Mouse (Mus musculus): ENCODE measurements around the gene Bckdhb. TPM values are rescaled to one million over a fixed set of nuclear protein-coding genes. Genes with fewer than 3 reads are reported as not detected.

Gene Bckdhb
- total RNA-seq (2014; rRNA removed) (22.1 and 23.4 TPM in 2 replicates), polyA plus RNA-seq (2015; fragmentation: Nextera tagmentation; extraction: Ambion mirVana) (40.3 and 42.5 TPM in 2 replicates)

DNA sequence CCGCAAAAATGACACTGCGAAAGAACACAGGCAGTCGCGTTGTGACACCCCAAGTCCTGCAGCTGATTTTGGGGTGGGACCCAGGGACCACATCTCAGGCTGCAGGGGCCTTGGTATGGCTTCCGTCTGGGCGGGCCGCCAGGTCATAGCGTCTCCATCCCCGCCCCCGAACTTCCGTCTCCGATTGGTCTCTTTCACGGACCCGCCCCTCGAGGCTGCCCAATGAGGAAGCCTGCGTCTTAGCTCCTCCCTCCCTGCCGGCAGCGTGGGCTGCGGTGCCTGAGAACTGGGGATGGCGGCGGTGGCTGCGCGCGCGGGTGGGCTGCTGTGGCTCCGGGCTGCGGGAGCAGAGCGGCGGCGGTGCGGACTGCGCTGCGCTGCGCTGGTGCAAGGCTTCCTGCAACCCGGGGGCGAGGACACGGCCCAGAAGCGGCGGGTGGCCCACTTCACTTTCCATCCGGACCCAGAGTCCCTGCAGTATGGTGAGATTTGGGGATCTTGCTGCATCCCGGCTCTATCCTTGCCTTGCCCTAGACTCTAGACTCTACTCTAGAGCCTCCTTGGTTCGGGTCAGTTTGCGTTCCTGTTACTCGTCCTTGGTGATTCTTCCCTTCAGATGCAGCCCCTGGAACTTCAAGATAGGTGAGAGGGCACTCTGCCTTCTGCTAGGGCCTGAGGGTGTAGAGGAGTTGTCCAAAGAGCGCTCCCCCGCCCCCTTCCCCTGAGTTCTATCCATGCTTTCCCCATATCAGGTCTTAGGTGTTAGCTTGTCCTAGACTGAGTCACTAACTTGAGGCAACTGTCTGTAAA, at the start of gene Bckdhb:
Gene Bckdhb, plus strand, starts transcription at position 268 of the 810 bp plus-strand sequence.
- no peaks in the 10 kb centered on the region for H3K9me3 ChIP-seq (ENCODE audit: low read length)
- H3K36me3 ChIP-seq (ENCODE audit: insufficient read depth, low read length): no peaks in the 10 kb centered on the region
- peak; percentile 98 for DNase-seq (ENCODE audit: low spot score)
- 2% methylated on average over 46 of the region's 46 CpGs for WGBS
- peak within 1 kb of the TSS; percentile 74; the same call in 1 of the 2 replicates for H3K27ac ChIP-seq
- ATAC-seq: peak; percentile 100
- H3K4me3 ChIP-seq (ENCODE audit: low read length): peak within 1 kb of the TSS; percentile 83
- H3K27me3 ChIP-seq (ENCODE audit: insufficient read depth, low read length): no peaks in the 10 kb centered on the region
- peak within 1 kb of the TSS; percentile 64 for H3K9ac ChIP-seq (replicated peaks; ENCODE audit: low read length)
- H3K4me2 ChIP-seq (ENCODE audit: low read depth, low read length): peak within 1 kb of the TSS; percentile 87
- TF ChIP-seq CTCF (IDR thresholded peaks at IDR 0.05; ENCODE audit: low read depth): no peak
- no peaks in the 10 kb centered on the region; the same call in 1 of the 2 replicates for H3K4me1 ChIP-seq (ENCODE audit: insufficient read depth, low read length)

DNA sequence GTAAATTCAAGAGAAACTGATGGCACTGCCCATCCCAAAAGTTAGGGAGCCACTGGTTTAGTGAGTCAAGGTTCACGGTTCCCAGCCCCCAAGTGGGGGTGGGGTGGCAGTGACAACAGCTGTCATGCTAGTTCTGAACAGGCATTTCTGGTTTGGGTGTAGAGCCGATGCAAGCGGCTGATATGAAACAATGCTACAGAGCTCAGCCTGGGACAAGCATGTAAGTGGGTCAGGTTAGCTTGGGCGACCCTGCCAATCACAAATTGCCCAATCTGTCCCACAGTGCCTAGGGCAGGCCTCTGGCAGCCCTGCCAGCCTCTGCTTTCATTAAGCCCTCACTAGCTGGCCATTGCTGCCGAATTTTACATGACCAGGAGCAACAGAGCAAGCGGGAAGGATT, 42.8 kb upstream of the Bckdhb start:
- ATAC-seq (no peak), DNase-seq (ENCODE audit: low spot score) (no peak)
- Histone ChIP-seq H3K4me1 (ENCODE audit: insufficient read depth, low read length) (no peaks in the 10 kb centered on the region), H3K27me3 (ENCODE audit: insufficient read depth, low read length) (no peaks in the 10 kb centered on the region), H3K9me3 (ENCODE audit: low read length) (no peaks in the 10 kb centered on the region), H3K9ac (replicated peaks; ENCODE audit: low read length) (no peak overlapping the region), H3K27ac (no peak overlapping the region), H3K4me2 (ENCODE audit: low read depth, low read length) (no peak overlapping the region), H3K36me3 (ENCODE audit: insufficient read depth, low read length) (no peaks in the 10 kb centered on the region), H3K4me3 (ENCODE audit: low read length) (no peak overlapping the region)
- 76% methylated on average over 6 of the region's 6 CpGs for WGBS
- no peak for TF ChIP-seq CTCF (IDR thresholded peaks at IDR 0.05; ENCODE audit: low read depth)

DNA sequence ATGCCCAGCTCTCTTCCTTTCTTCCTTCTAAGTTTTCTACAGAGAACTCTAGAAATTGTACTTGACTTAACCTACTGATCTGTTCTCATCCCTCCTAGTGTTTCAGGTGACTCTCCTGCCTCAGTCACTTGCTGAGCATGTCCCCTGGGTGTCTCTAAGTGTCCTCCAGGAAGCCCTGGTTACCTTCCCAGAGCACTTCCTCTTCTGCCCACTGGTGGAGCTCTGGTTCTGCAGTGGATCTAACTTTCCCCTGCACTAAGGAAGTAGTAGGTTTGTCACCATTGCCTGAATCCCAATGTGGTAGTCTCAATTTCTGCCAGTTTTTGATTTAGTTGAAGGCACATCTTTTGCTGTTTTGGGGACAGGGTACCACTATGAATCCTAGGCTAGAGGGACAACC, 38.8 kb upstream of the Bckdhb start:
- DNase-seq (ENCODE audit: low spot score) (no peak), ATAC-seq (no peak)
- Histone ChIP-seq H3K27me3 (ENCODE audit: insufficient read depth, low read length) (no peaks in the 10 kb centered on the region), H3K27ac (no peak overlapping the region), H3K4me2 (ENCODE audit: low read depth, low read length) (no peak overlapping the region), H3K9ac (replicated peaks; ENCODE audit: low read length) (no peak overlapping the region), H3K9me3 (ENCODE audit: low read length) (no peaks in the 10 kb centered on the region), H3K4me1 (ENCODE audit: insufficient read depth, low read length) (no peaks in the 10 kb centered on the region), H3K4me3 (ENCODE audit: low read length) (no peak overlapping the region), H3K36me3 (ENCODE audit: insufficient read depth, low read length) (no peaks in the 10 kb centered on the region)
- no peak for TF ChIP-seq CTCF (IDR thresholded peaks at IDR 0.05; ENCODE audit: low read depth)

DNA sequence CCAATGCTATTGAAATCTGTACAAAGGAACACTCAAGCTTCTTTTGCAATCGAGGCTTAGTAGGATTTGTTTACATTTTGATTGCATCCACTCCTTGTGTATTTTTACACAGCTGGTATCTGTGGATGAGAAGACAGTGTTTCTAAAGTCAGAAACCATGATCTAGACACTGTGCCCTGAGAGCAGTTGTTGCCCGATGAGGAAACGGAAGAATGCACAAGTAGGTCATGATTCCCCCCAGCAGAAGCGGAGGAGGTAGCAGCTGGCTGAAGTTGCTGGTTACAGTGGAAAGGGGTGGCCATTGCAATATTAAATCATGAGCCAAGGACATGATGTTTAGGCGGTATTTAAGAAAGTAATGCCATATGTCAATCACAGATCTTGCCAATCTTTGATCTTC, 36.7 kb upstream of the Bckdhb start:
- Histone ChIP-seq H3K4me2 (ENCODE audit: low read depth, low read length) (no peak overlapping the region), H3K4me1 (ENCODE audit: insufficient read depth, low read length) (no peaks in the 10 kb centered on the region), H3K36me3 (ENCODE audit: insufficient read depth, low read length) (no peaks in the 10 kb centered on the region), H3K9ac (replicated peaks; ENCODE audit: low read length) (no peak overlapping the region), H3K4me3 (ENCODE audit: low read length) (no peak overlapping the region), H3K27me3 (ENCODE audit: insufficient read depth, low read length) (no peaks in the 10 kb centered on the region), H3K27ac (no peak overlapping the region), H3K9me3 (ENCODE audit: low read length) (no peaks in the 10 kb centered on the region)
- no peak for ATAC-seq
- 82% methylated on average over 5 of the region's 5 CpGs for WGBS
- no peak for DNase-seq (ENCODE audit: low spot score)
- TF ChIP-seq CTCF (IDR thresholded peaks at IDR 0.05; ENCODE audit: low read depth): no peak

DNA sequence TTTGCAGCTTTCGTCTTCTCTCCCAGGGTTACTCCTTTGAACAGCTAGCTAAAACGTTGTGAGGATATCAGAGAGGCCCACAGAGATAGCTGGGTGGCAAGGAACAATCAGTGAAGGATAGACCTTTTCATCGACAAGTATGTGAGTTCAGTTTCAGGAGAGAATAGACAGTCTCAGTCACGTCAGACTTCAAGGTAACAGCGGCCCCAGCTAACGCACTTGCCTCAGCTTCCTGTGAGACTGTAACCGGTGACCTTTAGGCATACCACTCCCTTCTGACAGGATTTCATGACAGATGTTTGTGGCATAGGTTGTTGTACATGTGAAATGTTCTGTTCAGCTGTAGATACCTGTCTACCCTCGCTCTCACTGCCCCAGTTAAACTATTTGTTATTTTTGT, 31.9 kb upstream of the Bckdhb start:
- DNase-seq (ENCODE audit: low spot score) (no peak), ATAC-seq (no peak)
- H3K27me3 ChIP-seq (ENCODE audit: insufficient read depth, low read length): no peaks in the 10 kb centered on the region
- H3K4me1 ChIP-seq (ENCODE audit: insufficient read depth, low read length): no peaks in the 10 kb centered on the region
- WGBS: 80% methylated on average over 8 of the region's 8 CpGs
- H3K9me3 ChIP-seq (ENCODE audit: low read length): no peaks in the 10 kb centered on the region
- no peak overlapping the region for H3K4me3 ChIP-seq (ENCODE audit: low read length)
- H3K9ac ChIP-seq (replicated peaks; ENCODE audit: low read length): no peak overlapping the region
- H3K27ac ChIP-seq: no peak overlapping the region
- no peak for TF ChIP-seq CTCF (IDR thresholded peaks at IDR 0.05; ENCODE audit: low read depth)
- no peaks in the 10 kb centered on the region for H3K36me3 ChIP-seq (ENCODE audit: insufficient read depth, low read length)
- H3K4me2 ChIP-seq (ENCODE audit: low read depth, low read length): no peak overlapping the region

DNA sequence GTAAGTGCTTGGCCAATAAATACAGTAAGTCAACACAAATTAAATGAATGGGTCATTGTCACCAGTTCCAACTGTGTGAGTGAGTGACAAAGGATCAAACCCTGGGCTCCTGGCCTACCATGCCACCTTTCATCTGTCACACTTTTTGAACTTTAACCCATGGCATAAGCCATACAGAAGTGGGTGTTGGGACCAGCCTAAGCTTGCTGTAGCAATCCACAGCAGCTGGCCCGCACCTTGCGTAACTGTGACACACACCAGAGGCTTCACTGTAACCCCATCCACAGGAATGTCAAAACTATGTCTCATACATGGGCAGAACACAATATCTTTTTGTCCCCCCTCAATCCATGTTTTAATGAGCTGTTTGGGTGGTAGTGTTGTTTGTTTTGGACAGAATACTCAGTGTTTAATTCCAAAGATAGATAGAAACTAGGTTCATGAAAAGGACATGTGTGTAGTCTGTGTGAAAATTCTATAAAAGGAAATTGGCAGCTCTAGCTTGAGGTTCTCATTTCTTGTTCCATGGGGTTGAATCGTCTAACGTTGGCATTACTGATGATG, 31.1 kb upstream of the Bckdhb start:
- H3K4me2 ChIP-seq (ENCODE audit: low read depth, low read length): no peak overlapping the region
- 89% methylated on average over 4 of the region's 4 CpGs for WGBS
- no peaks in the 10 kb centered on the region for H3K36me3 ChIP-seq (ENCODE audit: insufficient read depth, low read length)
- no peaks in the 10 kb centered on the region for H3K9me3 ChIP-seq (ENCODE audit: low read length)
- no peak overlapping the region for H3K27ac ChIP-seq
- no peaks in the 10 kb centered on the region for H3K27me3 ChIP-seq (ENCODE audit: insufficient read depth, low read length)
- no peak overlapping the region for H3K4me3 ChIP-seq (ENCODE audit: low read length)
- DNase-seq (ENCODE audit: low spot score) (no peak), ATAC-seq (no peak)
- no peak overlapping the region for H3K9ac ChIP-seq (replicated peaks; ENCODE audit: low read length)
- no peak for TF ChIP-seq CTCF (IDR thresholded peaks at IDR 0.05; ENCODE audit: low read depth)
- no peaks in the 10 kb centered on the region for H3K4me1 ChIP-seq (ENCODE audit: insufficient read depth, low read length)

DNA sequence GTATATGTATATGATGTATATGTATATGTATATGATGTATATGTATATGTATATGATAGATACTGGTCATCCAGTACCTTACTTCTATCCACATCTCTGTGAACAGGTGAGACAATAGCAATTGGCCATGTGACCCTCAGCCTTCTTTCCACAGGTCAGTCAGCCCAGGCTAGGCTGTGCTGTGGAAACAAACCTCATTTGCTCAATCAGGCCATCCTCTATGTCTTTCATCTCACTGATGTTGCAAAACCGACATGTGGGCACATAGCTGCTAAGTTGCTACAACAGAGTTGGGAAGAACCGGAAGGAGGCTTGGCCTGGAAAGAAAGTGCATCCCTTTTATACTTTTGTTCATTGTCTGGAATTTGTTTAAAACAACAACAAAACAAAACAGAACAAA, 22.9 kb upstream of the Bckdhb start:
- no peaks in the 10 kb centered on the region for H3K27me3 ChIP-seq (ENCODE audit: insufficient read depth, low read length)
- no peak overlapping the region for H3K4me2 ChIP-seq (ENCODE audit: low read depth, low read length)
- no peaks in the 10 kb centered on the region for H3K4me1 ChIP-seq (ENCODE audit: insufficient read depth, low read length)
- H3K4me3 ChIP-seq (ENCODE audit: low read length): no peak overlapping the region
- no peak for DNase-seq (ENCODE audit: low spot score)
- ATAC-seq: no peak
- TF ChIP-seq CTCF (IDR thresholded peaks at IDR 0.05; ENCODE audit: low read depth): no peak
- no peak overlapping the region for H3K9ac ChIP-seq (replicated peaks; ENCODE audit: low read length)
- H3K9me3 ChIP-seq (ENCODE audit: low read length): no peaks in the 10 kb centered on the region
- 92% methylated on average over 2 of the region's 2 CpGs for WGBS
- no peak overlapping the region for H3K27ac ChIP-seq
- no peaks in the 10 kb centered on the region for H3K36me3 ChIP-seq (ENCODE audit: insufficient read depth, low read length)
